Mouse (Mus musculus) left cerebral cortex, adult 9 months (tissue): ENCODE measurements around the gene Flna.

ENCODE experiments used
- DNase-seq, 2 experiments: peaks; one replicate each; pipeline ENCODE4 v3.0.0; 2022; ENCODE audit warnings: low spot score in 2 of 2

Gene Flna

GRCm38 (mm10) chrX:74249615-74250014, at the start of gene Flna:
Gene Flna, minus strand, starts transcription at chrX:74249820.
- peak in 1 of 2 experiments; percentile 51 for DNase-seq

GRCm38 (mm10) chrX:74298348-74298747, 48.7 kb upstream of the Flna start:
- no peak for DNase-seq

- DNase-seq: peak; percentile 92 to 95
Observed at GRCm38 (mm10) chrX:74296538-74297448, 47.2 kb upstream of the Flna start, which contains the start of gene Atp6ap1. Gene Atp6ap1, plus strand, starts transcription at chrX:74297097.

GRCm38 (mm10) chrX:74293431-74293830, 43.8 kb upstream of the Flna start:
- no peak for DNase-seq

GRCm38 (mm10) chrX:74283092-74283437, 33.4 kb upstream of the Flna start:
- no peak for DNase-seq

- DNase-seq: peak; percentile 70 to 86
Observed at GRCm38 (mm10) chrX:74282395-74283091, 32.9 kb upstream of the Flna start.

GRCm38 (mm10) chrX:74281732-74282394, 32.2 kb upstream of the Flna start, which contains the start of the genes Taz and Dnase1l1:
Gene Taz, plus strand, starts transcription at chrX:74281912.
Gene Dnase1l1, minus strand, starts transcription at chrX:74282337.
- peak in 1 of 2 experiments; percentile 59 for DNase-seq

- DNase-seq: no peak
Observed at GRCm38 (mm10) chrX:74281041-74281731, 31.6 kb upstream of the Flna start.

GRCm38 (mm10) chrX:74277916-74278315, 28.3 kb upstream of the Flna start:
- no peak for DNase-seq

GRCm38 (mm10) chrX:74273422-74274322, 24.1 kb upstream of the Flna start:
- DNase-seq: no peak

GRCm38 (mm10) chrX:74270902-74271551, 21.4 kb upstream of the Flna start:
- DNase-seq: peak in 1 of 2 experiments; percentile 20

GRCm38 (mm10) chrX:74270062-74270901, 20.7 kb upstream of the Flna start, which contains the start of gene Rpl10:
Gene Rpl10, plus strand, starts transcription at chrX:74270812.
- peak; percentile 94 to 95 for DNase-seq

- no peak for DNase-seq
Observed at GRCm38 (mm10) chrX:74269736-74270061, 20.1 kb upstream of the Flna start.

GRCm38 (mm10) chrX:74257746-74258145, 8.1 kb upstream of the Flna start:
- DNase-seq: no peak

GRCm38 (mm10) chrX:74254888-74255565, 5.4 kb upstream of the Flna start:
- DNase-seq: no peak

- peak; percentile 80 to 90 for DNase-seq
Observed at GRCm38 (mm10) chrX:74254153-74254887, 4.7 kb upstream of the Flna start, which contains the start of gene Emd. Gene Emd, plus strand, starts transcription at chrX:74254687.

GRCm38 (mm10) chrX:74248651-74249050, 969 bp downstream of the Flna start:
- peak in 1 of 2 experiments; percentile 51 for DNase-seq

- DNase-seq: no peak
Observed at GRCm38 (mm10) chrX:74246693-74247092, 2.9 kb downstream of the Flna start.
